Mouse (Mus musculus) heart, embryonic 10.5 days (tissue): ENCODE results near the gene Lix1. TPM values are rescaled to one million over a fixed set of nuclear protein-coding genes. Genes with fewer than 3 reads are reported as not detected.
A peak's percentile ranks its signal among the peaks of the same experiment; 100 is the strongest.
"Not testable (repeated sequence)": the region's sequence is repeated elsewhere in the genome, so short reads cannot be mapped to it uniquely, and the experiment has no call there.

Source experiments
- DNase-seq: peaks from one replicate; pipeline ENCODE4 v3.0.0-alpha.2; 2017; ENCODE audit warnings: low spot score
- H3K27ac ChIP-seq: fragments of 300-500 bp; sonication (generic); 2 replicates; pipeline ENCODE4 v1.5.1; 2016; ENCODE audit warnings: mild to moderate bottlenecking
- H3K27me3 ChIP-seq: fragments of 300-500 bp; sonication (generic); 2 replicates; pipeline ENCODE4 v1.6.1; 2016; ENCODE audit warnings: mild to moderate bottlenecking; ENCODE audit not compliant: poor library complexity, insufficient read depth, severe bottlenecking
- H3K36me3 ChIP-seq: fragments of 300-500 bp; sonication (generic); 2 replicates; pipeline ENCODE4 v1.6.1; 2016; ENCODE audit warnings: mild to moderate bottlenecking, moderate library complexity
- H3K4me1 ChIP-seq: fragments of 300-500 bp; sonication (generic); 2 replicates; pipeline ENCODE4 v1.6.1; 2016; ENCODE audit warnings: mild to moderate bottlenecking
- H3K4me3 ChIP-seq: fragments of 300-500 bp; sonication (generic); 2 replicates; pipeline ENCODE4 v1.5.1; 2016; ENCODE audit warnings: mild to moderate bottlenecking, moderate library complexity
- H3K9me3 ChIP-seq: fragments of 300-500 bp; sonication (generic); 2 replicates; pipeline ENCODE4 v1.6.1; 2016; ENCODE audit warnings: mild to moderate bottlenecking, moderate library complexity
- WGBS: fragments of 180-500 bp; shearing (Covaris S2); methylation state at CpG from one replicate; pipeline ENCODE4 v1.1.7; 2016; 5-methylcytosine and 5-hydroxymethylcytosine counted together
- polyA plus RNA-seq: library from polyadenylated mRNA; unstranded; fragments of >200 nt; fragmentation: Nextera tagmentation; extraction: Ambion mirVana; gene quantifications from 2 replicates; pipeline ENCODE4 v1.2.1, GENCODE M21; 2016

Lix1 gene
- polyA plus RNA-seq, 1 experiment from 2014 or later = 31.2 TPM

DNA sequence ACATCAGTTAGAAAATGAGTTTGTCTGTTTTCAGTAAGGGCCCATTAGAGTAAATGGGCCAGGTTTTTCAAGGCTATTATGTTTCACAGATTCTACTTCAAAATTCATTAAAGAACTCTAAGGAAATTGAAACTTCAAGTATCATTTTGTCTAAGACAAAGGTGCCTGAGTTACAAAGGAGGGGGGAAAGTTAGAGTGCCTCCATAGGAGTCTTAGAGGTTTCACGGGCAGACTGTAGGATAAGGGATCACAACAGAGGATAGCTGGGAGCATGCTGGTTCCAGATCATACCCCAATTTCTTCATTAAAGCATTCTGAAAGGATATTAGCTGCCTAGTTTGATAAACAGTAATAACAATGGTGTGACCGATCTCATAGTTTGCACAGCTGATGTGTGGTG, 83.3 kb downstream of the Lix1 start:
- Histone ChIP-seq H3K27ac (no peak overlapping the region), H3K27me3 (no peaks in the 10 kb centered on the region)

DNA sequence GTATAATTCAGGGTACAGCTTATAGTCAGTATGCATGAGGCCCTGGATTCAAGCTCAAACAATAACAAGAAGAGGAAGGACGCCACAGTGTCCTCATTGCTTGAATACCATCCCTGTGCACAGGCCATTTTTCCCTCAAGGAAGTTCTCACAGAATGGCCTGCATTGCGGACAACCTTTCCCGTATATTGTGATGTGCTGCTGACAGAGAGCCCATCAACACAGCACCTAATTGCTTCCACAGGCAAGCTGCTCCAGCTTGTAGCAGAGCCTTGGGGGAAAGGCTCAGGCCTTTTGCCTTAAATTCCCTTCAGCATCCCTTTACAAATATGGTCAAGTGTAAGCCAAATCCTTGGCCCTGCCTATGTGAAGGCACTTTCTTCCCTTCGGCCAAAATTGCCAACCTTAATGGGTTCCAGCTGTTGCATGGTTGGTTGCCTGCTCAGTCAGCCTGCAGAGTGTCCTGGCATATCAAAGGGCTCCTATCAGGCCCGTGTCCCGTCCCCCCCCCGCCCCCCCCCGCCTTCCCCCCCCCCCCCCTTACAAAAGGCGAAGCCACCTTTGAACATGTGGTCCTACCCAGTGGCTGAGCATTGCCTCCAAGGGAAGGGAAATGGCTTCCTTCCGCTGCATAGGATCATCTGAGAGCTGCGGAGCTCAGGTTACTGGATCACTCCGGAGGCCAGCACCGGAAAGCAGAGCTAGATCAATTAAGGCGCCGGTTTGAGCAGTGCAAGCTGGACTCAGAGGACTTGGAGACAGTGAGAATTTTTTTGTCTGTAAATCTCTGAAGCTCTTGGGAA, 88.5 kb downstream of the Lix1 start:
- H3K4me1 ChIP-seq = 0 out of 2 replicates have a peak, but pooled peaks cover 6% of the 10 kb centered on the region
- H3K27ac ChIP-seq = 0 out of 2 replicates have a peak overlapping the region, but pooled peaks have one; percentile 19
- H3K27me3 ChIP-seq = no peaks in the 10 kb centered on the region
- H3K9me3 ChIP-seq = no peaks in the 10 kb centered on the region
- no peak overlapping the region for H3K4me3 ChIP-seq
- WGBS = 43% methylated on average over 12 of the region's 15 CpGs
- no peak for DNase-seq
- H3K36me3 ChIP-seq = no peaks in the 10 kb centered on the region

More for the DNA sequence above, 83.3 kb downstream of the Lix1 start:
- 69% methylated on average over 2 of the region's 2 CpGs for whole genome bisulfite sequencing
- no peak for DNase-seq
- no peak overlapping the region for H3K4me3 ChIP-seq
- H3K4me1 ChIP-seq = no peaks in the 10 kb centered on the region
- H3K9me3 ChIP-seq = no peaks in the 10 kb centered on the region
- no peaks in the 10 kb centered on the region for H3K36me3 ChIP-seq

DNA sequence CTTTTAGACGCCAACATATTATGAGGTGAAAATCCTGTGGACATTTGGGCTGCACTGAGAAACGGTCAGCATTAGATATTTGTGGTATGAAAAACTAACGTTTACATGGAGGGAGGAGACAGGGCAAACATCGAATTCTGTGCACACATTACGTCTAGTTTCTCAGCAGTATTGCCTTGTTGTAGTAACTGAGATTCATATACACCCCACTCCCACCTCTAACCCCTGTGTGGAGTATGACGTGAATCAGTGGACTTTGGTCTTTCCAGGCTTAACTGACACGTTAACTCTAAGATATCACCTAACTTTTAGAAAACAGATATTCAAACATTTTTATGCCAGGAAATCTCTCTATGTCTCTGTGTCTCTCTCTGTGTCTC, 89.1 kb downstream of the Lix1 start:
- WGBS = 74% methylated on average over 7 of the region's 7 CpGs
- Histone ChIP-seq H3K27ac (0 out of 2 replicates have a peak overlapping the region, but pooled peaks have one; percentile 19), H3K27me3 (no peaks in the 10 kb centered on the region), H3K36me3 (no peaks in the 10 kb centered on the region), H3K9me3 (no peaks in the 10 kb centered on the region), H3K4me3 (no peak overlapping the region), H3K4me1 (0 out of 2 replicates have a peak, but pooled peaks cover 6% of the 10 kb centered on the region)
- no peak for DNase-seq

DNA sequence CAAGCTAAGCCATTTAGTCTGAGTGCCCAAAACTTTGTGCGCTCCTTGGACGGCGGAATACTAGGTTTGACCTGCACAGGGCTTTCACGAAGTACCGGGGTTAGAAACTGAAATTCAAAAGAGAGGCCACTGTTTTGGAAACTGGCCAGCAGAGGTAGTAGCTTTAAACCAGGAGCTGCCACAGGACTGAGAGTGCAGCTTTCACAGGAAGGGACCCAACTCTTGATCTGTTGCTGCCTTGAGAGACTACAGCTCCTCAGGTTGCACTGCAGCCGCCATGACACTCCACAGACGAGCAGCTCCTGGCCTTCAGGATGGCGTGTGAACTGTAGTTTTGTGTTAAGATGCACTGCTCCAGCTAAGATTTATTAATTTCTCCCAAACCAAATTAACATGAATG, 89.6 kb downstream of the Lix1 start:
- DNase-seq = no peak
- 0 out of 2 replicates have a peak, but pooled peaks cover 6% of the 10 kb centered on the region for H3K4me1 ChIP-seq
- H3K4me3 ChIP-seq = no peak overlapping the region
- no peaks in the 10 kb centered on the region for H3K27me3 ChIP-seq
- no peaks in the 10 kb centered on the region for H3K9me3 ChIP-seq
- no peaks in the 10 kb centered on the region for H3K36me3 ChIP-seq
- no peak overlapping the region for H3K27ac ChIP-seq
- 90% methylated on average over 8 of the region's 8 CpGs for WGBS

DNA sequence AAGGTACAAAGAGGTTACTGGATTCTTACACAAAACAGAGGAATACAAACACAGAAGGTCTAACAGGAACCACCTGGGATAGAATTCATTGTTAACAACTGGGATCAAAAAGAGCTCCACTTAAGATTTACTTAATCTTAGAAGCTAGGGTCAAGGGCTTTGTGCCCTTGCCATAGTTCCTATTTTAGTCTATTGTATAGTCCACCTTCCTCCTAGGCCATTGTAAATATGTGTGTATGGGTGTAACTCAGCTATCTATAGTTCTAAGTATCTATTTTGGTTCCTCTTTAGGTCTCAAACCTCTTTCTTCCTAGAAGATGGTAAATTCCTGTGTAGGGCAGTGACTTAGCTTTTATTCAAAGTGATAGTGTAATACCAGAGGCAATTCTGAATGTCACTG, 93.8 kb downstream of the Lix1 start:
- DNase-seq, H3K36me3 ChIP-seq, H3K4me3 ChIP-seq, H3K27ac ChIP-seq, H3K9me3 ChIP-seq, H3K4me1 ChIP-seq, H3K27me3 ChIP-seq: not testable (repeated sequence)

DNA sequence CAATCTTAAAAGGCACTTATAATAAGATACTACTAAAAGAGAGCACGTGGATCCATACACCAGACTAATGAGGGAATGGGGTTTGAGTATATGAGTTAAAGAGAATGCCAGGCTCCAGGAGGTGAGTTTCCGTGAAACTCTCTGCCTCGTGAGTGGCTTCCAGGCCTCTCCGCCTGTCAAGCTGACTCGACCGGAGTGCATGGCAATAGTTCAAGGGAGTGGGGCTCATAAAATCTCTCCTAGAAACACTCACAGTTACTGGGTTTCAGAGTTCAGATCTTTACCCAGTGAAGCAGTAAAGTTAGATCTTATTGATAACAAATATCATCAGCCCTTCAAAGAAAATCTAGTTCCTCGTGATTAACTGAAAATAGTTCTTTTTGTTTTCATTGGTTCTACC, 94.3 kb downstream of the Lix1 start:
- 91% methylated on average over 7 of the region's 7 CpGs for WGBS
- no peak overlapping the region for H3K4me3 ChIP-seq
- H3K27me3 ChIP-seq = no peaks in the 10 kb centered on the region
- no peaks in the 10 kb centered on the region for H3K9me3 ChIP-seq
- DNase-seq = no peak
- no peaks in the 10 kb centered on the region for H3K4me1 ChIP-seq
- H3K36me3 ChIP-seq = no peaks in the 10 kb centered on the region
- no peak overlapping the region for H3K27ac ChIP-seq

DNA sequence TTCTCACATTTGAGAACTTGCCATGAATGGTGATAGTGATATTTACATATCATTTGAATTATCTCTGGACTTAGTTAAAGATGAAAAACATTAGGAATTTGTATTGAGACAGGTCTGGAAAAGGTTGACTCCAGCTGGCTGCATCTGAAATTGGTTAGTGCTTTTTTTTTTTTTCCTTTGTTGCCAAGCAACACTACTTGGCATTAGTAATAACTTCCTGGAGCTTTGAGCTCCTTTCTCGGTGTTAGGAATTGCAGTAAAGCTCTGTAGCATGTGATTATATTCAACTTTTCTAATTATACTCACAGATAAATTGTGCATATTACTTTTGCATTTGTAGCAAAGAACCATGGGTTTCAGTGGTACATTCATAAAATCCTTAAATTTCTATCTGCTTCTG, 96.4 kb downstream of the Lix1 start:
- no peaks in the 10 kb centered on the region for H3K36me3 ChIP-seq
- no peak overlapping the region for H3K27ac ChIP-seq
- no peak overlapping the region for H3K4me3 ChIP-seq
- WGBS = 44% methylated on average over 1 of the region's 1 CpGs
- H3K4me1 ChIP-seq = no peaks in the 10 kb centered on the region
- DNase-seq = no peak
- no peaks in the 10 kb centered on the region for H3K9me3 ChIP-seq
- no peaks in the 10 kb centered on the region for H3K27me3 ChIP-seq

DNA sequence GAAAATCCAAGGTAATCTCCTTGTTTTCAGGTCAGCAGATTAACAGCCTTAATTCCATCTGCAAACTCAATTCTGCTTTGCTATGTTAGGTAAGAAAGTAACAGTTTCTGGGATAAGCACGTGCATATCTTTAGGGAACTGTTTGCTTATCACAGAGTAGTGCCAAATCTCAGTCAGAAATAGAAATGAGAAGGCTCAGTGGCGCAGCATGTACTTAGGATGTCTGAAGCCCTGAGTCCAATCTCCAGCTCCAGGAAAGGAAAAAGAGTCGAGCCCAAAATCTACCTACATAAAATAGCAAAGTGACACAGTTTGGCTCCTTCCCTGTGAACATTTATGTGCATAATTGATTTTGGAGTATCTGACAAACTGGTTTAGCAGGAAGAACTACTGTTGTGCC, 96.8 kb downstream of the Lix1 start:
- Histone ChIP-seq H3K4me1 (no peaks in the 10 kb centered on the region), H3K27me3 (no peaks in the 10 kb centered on the region), H3K4me3 (no peak overlapping the region), H3K36me3 (no peaks in the 10 kb centered on the region), H3K27ac (no peak overlapping the region), H3K9me3 (no peaks in the 10 kb centered on the region)
- no peak for DNase-seq
- WGBS = 43% methylated on average over 3 of the region's 3 CpGs

DNA sequence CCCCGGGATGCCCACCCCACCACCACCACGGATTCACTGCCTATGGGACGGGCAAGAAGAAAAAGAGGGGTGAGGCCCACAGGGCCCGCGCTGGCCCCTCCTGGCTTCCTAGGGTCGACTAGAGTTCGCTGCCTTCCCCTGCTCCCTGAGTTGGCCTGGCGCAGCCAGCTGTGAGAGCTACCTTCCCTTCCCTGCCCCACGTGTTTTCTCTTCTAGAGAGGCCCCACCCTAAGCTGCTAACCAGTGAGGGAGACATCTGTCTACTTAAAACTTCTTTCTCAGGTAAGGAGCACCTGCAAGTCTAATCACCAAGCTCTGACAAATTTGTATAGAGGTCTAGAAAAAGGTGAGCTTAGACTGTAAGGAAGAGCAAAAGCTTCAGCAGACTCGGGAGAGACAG, 104.2 kb downstream of the Lix1 start:
- no peaks in the 10 kb centered on the region for H3K27me3 ChIP-seq
- no peaks in the 10 kb centered on the region for H3K4me1 ChIP-seq
- no peak for DNase-seq
- no peaks in the 10 kb centered on the region for H3K36me3 ChIP-seq
- WGBS = 77% methylated on average over 10 of the region's 10 CpGs
- H3K27ac ChIP-seq = no peak overlapping the region
- H3K4me3 ChIP-seq = no peak overlapping the region
- H3K9me3 ChIP-seq = no peaks in the 10 kb centered on the region

Other genes with a start within 250 kb of the Lix1 start
- gene Riok2, start 28.4 kb upstream of the Lix1 start, polyA plus RNA-seq = 26.6 and 30.6 TPM in 2 replicates
- gene Lnpep, start 222.4 kb downstream of the Lix1 start, polyA plus RNA-seq = 8.7 and 11.1 TPM in 2 replicates